In genomic region chr13:24463767-24464166, GRCm38 (mm10) we compare ENCODE assay signal across 26 mouse cellular contexts.
DNase-seq lines count a peak whose midpoint lies in the region; ATAC-seq and TF ChIP-seq lines count a peak whose summit lies in the region.
"Had no signal": no experiment of that assay in that cellular context is flagged by ENCODE, and none has a peak within 500 bp of the region (broad histone marks: within the 10 kb centered on the region; RNA-seq: fewer than 3 reads in every experiment).

No protein-coding gene starts in this region.

- peak in 1 of 2 experiments; percentile 62 for TF ChIP-seq EP300 in MEL (IDR thresholded peaks at IDR 0.05; ENCODE audit: low read depth in 1 of 2, low read length in 2 of 2)

- peak overlapping the region; percentile 5 for H3K9ac ChIP-seq in MEL (ENCODE audit: control insufficient read depth, low read depth, low read length, poor library complexity, severe bottlenecking)
- H3K9ac ChIP-seq in hindbrain, embryonic 11.5 days (ENCODE audit: low read depth, low read length) = no peak overlapping the region
- H3K9ac ChIP-seq: embryonic facial prominence, embryonic 13.5 days; embryonic facial prominence, embryonic 15.5 days; forebrain, embryonic 12.5 days had no signal

- H3K79me2 ChIP-seq in MEL (ENCODE audit: control insufficient read depth, insufficient read depth, low read length, poor library complexity) = no peaks in the 10 kb centered on the region

- H3K27me3 ChIP-seq in heart, embryonic 10.5 days (ENCODE audit: insufficient read depth, poor library complexity, severe bottlenecking) = no peaks in the 10 kb centered on the region
- H3K27me3 ChIP-seq in MEL (ENCODE audit: control insufficient read depth in 1 of 2, insufficient read depth in 2 of 2, low read length in 2 of 2) = no peaks in the 10 kb centered on the region
- H3K27me3 ChIP-seq in hindbrain, embryonic 11.5 days (ENCODE audit: control insufficient read depth, insufficient read depth, low read length) = no peaks in the 10 kb centered on the region
- H3K27me3 ChIP-seq: CH12.LX; embryonic facial prominence, embryonic 13.5 days; embryonic facial prominence, embryonic 15.5 days; forebrain, embryonic 12.5 days had no signal

- TF ChIP-seq CTCF in MEL (IDR thresholded peaks at IDR 0.05 in 2 of 3, conservative IDR thresholded peaks at IDR 0.05 in 1 of 3; ENCODE audit: control insufficient read depth in 1 of 3, insufficient read depth in 1 of 3, low read depth in 2 of 3, low read length in 3 of 3, poor library complexity in 1 of 3, severe bottlenecking in 1 of 3) = no peak

- no peak; a peak in 1 of 4 replicates for TF ChIP-seq POLR2A in MEL (IDR thresholded peaks at IDR 0.05; ENCODE audit: control insufficient read depth in 1 of 2, insufficient read depth in 1 of 2, low read depth in 1 of 2, low read length in 2 of 2, poor library complexity in 1 of 2)

- DNase-seq in heart, adult 11 months = peak; percentile 88
- no peak for DNase-seq in heart, embryonic 10.5 days (ENCODE audit: low spot score)
- peak; percentile 87 for DNase-seq in MEL (ENCODE audit: low read depth, low spot score)
- DNase-seq in hindbrain, embryonic 11.5 days (ENCODE audit: low spot score) = no peak
- DNase-seq: adrenal gland, adult 2 months; adrenal gland, postnatal 10 days; adrenal gland, postnatal 25 days; B cell, adult 2 months; cerebellum, adult 11 months; cerebellum, adult 18-20 months; cerebellum, adult 8-10 months; cerebellum, adult 9-11 months; cerebellum, postnatal 14 days; cerebellum, postnatal 36 days; embryo, embryonic 11 days had no signal

- no peak for TF ChIP-seq RAD21 in MEL (IDR thresholded peaks at IDR 0.05; ENCODE audit: low read depth, low read length)

- peak; percentile 37; the same call in 1 of the 2 replicates for ATAC-seq in megakaryocyte progenitor cell, adult 5-6 weeks (replicated peaks; ENCODE audit: poor library complexity)
- ATAC-seq in hindbrain, embryonic 11.5 days (ENCODE audit: low FRiP score) = no peak
- ATAC-seq: CD4-positive, CD25-positive, alpha-beta regulatory T cell, adult 4 months; forebrain, embryonic 14.5 days; forebrain, embryonic 16.5 days had no signal

- H3K4me3 ChIP-seq in heart, embryonic 10.5 days = no peak overlapping the region
- H3K4me3 ChIP-seq in MEL (ENCODE audit: control insufficient read depth in 1 of 2, insufficient read depth in 1 of 2, low read depth in 2 of 2, low read length in 2 of 2) = peak overlapping the region; percentile 0 to 10; a peak in 2 of 4 replicates
- H3K4me3 ChIP-seq in hindbrain, embryonic 11.5 days (ENCODE audit: low read depth, low read length) = no peak overlapping the region
- H3K4me3 ChIP-seq: embryonic facial prominence, embryonic 13.5 days; embryonic facial prominence, embryonic 15.5 days; erythroblast, embryonic 14.5 days; forebrain, embryonic 10.5 days; forebrain, embryonic 12.5 days had no signal

- H3K27ac ChIP-seq in heart, embryonic 10.5 days = no peak overlapping the region
- peak overlapping the region; percentile 1; the same call in 1 of the 2 replicates for H3K27ac ChIP-seq in MEL (ENCODE audit: control insufficient read depth, low read depth, low read length)
- H3K27ac ChIP-seq in hindbrain, embryonic 11.5 days (ENCODE audit: low read depth, low read length) = no peak overlapping the region
- H3K27ac ChIP-seq: embryonic facial prominence, embryonic 13.5 days; embryonic facial prominence, embryonic 15.5 days; forebrain, embryonic 10.5 days; forebrain, embryonic 12.5 days had no signal

- no peak overlapping the region for H3K4me2 ChIP-seq in hindbrain, embryonic 11.5 days (replicated peaks; ENCODE audit: low read depth, low read length)
- H3K4me2 ChIP-seq: embryonic facial prominence, embryonic 13.5 days; embryonic facial prominence, embryonic 15.5 days; forebrain, embryonic 12.5 days had no signal

- 71% methylated on average over 7 of the region's 7 CpGs for WGBS in heart, embryonic 10.5 days
- 89% methylated on average over 7 of the region's 7 CpGs for WGBS in hindbrain, embryonic 11.5 days

- H3K4me1 ChIP-seq in heart, embryonic 10.5 days = peaks cover 8% of the 10 kb centered on the region
- peaks cover 27 to 32% of the 10 kb centered on the region in 2 experiments for H3K4me1 ChIP-seq in MEL (ENCODE audit: control insufficient read depth in 1 of 2, insufficient read depth in 2 of 2, low read length in 2 of 2)
- no peaks in the 10 kb centered on the region for H3K4me1 ChIP-seq in hindbrain, embryonic 11.5 days (replicated peaks; ENCODE audit: control insufficient read depth, insufficient read depth, low read length)
- H3K4me1 ChIP-seq: embryonic facial prominence, embryonic 13.5 days; embryonic facial prominence, embryonic 15.5 days; forebrain, embryonic 12.5 days had no signal

- H3K36me3 ChIP-seq in heart, embryonic 10.5 days = no peaks in the 10 kb centered on the region
- H3K36me3 ChIP-seq in MEL (ENCODE audit: control insufficient read depth in 1 of 2, insufficient read depth in 2 of 2, low read length in 2 of 2) = peaks cover 0 to 24% of the 10 kb centered on the region in 2 experiments; a peak in 2 of 4 replicates
- no peaks in the 10 kb centered on the region for H3K36me3 ChIP-seq in hindbrain, embryonic 11.5 days (ENCODE audit: control insufficient read depth, insufficient read depth, low read length)
- H3K36me3 ChIP-seq: embryonic facial prominence, embryonic 13.5 days; embryonic facial prominence, embryonic 15.5 days; forebrain, embryonic 10.5 days; forebrain, embryonic 12.5 days; G1E had no signal

- H3K9me3 ChIP-seq in heart, embryonic 10.5 days = no peaks in the 10 kb centered on the region
- no peaks in the 10 kb centered on the region for H3K9me3 ChIP-seq in MEL (replicated peaks; ENCODE audit: insufficient read depth, low read length)
- H3K9me3 ChIP-seq in hindbrain, embryonic 11.5 days (ENCODE audit: control insufficient read depth, low read length) = no peaks in the 10 kb centered on the region
- H3K9me3 ChIP-seq: embryonic facial prominence, embryonic 13.5 days; embryonic facial prominence, embryonic 15.5 days; forebrain, embryonic 10.5 days; forebrain, embryonic 12.5 days; G1E had no signal

TF ChIP-seq in MEL, 35 proteins besides CTCF, POLR2A, EP300 and RAD21:
- TF ChIP-seq ETS1 (IDR thresholded peaks at IDR 0.05; ENCODE audit: low read depth, low read length) (peak; percentile 65; the same call in 1 of the 2 replicates), MEF2A (IDR thresholded peaks at IDR 0.05; ENCODE audit: extremely low read depth, insufficient replicate concordance, low read depth, low read length, poor library complexity, severe bottlenecking) (no peak), USF2 (IDR thresholded peaks at IDR 0.05; ENCODE audit: borderline replicate concordance in 1 of 2, insufficient read depth in 1 of 2, low read depth in 1 of 2, low read length in 2 of 2) (peak; percentile 46 to 77; a peak in 2 of 4 replicates), HCFC1 (IDR thresholded peaks at IDR 0.05; ENCODE audit: low read depth, low read length) (peak; percentile 35; the same call in 1 of the 2 replicates), POLR2AphosphoS5 (IDR thresholded peaks at IDR 0.05; ENCODE audit: borderline replicate concordance, low read depth, low read length) (no peak), UBTF (IDR thresholded peaks at IDR 0.05; ENCODE audit: borderline replicate concordance, insufficient read depth, low read depth, low read length) (no peak), ZNF384 (IDR thresholded peaks at IDR 0.05; ENCODE audit: low read depth, low read length) (no peak), CHD1 (IDR thresholded peaks at IDR 0.05; ENCODE audit: low read depth, low read length) (no peak), GATA1 (IDR thresholded peaks at IDR 0.05; ENCODE audit: low read depth, low read length) (peak; percentile 60), TCF12 (IDR thresholded peaks at IDR 0.05; ENCODE audit: low read depth, low read length) (no peak), USF1 (IDR thresholded peaks at IDR 0.05; ENCODE audit: low read depth, low read length) (peak; percentile 96), ZKSCAN1 (IDR thresholded peaks at IDR 0.05; ENCODE audit: low read depth, low read length) (no peak), NELFE (IDR thresholded peaks at IDR 0.05; ENCODE audit: low read depth, low read length) (no peak), TBP (IDR thresholded peaks at IDR 0.05; ENCODE audit: low read depth, low read length) (no peak), SIN3A (IDR thresholded peaks at IDR 0.05; ENCODE audit: low read length) (peak; percentile 65; the same call in 1 of the 2 replicates), E2F4 (IDR thresholded peaks at IDR 0.05; ENCODE audit: borderline replicate concordance, low read depth, low read length) (no peak), ZC3H11A (IDR thresholded peaks at IDR 0.05; ENCODE audit: low read depth, low read length) (no peak), CHD2 (IDR thresholded peaks at IDR 0.05; ENCODE audit: low read length) (no peak), KAT2A (conservative IDR thresholded peaks at IDR 0.05; ENCODE audit: low read depth, low read length) (no peak), MAZ (IDR thresholded peaks at IDR 0.05; ENCODE audit: low read depth, low read length) (no peak), SMC3 (IDR thresholded peaks at IDR 0.05; ENCODE audit: low read depth, low read length) (no peak), MXI1 (IDR thresholded peaks at IDR 0.05; ENCODE audit: low read depth, low read length) (peak; percentile 80), TAL1 (IDR thresholded peaks at IDR 0.05; ENCODE audit: low read length) (no peak), ELF1 (IDR thresholded peaks at IDR 0.05; ENCODE audit: low read depth, low read length) (no peak), JUND (IDR thresholded peaks at IDR 0.05; ENCODE audit: low read depth, low read length) (no peak), MYC (IDR thresholded peaks at IDR 0.05; ENCODE audit: low read depth, low read length) (peak; percentile 93), ZMIZ1 (IDR thresholded peaks at IDR 0.05; ENCODE audit: low read depth, low read length) (no peak), GABPA (IDR thresholded peaks at IDR 0.05; ENCODE audit: low read depth, low read length) (no peak), RCOR1 (IDR thresholded peaks at IDR 0.05; ENCODE audit: low read depth, low read length) (no peak), MAX (IDR thresholded peaks at IDR 0.05; ENCODE audit: low read length) (peak; percentile 88), MYB (IDR thresholded peaks at IDR 0.05; ENCODE audit: low read depth, low read length) (no peak), MAFK (IDR thresholded peaks at IDR 0.05; ENCODE audit: borderline replicate concordance, low read depth, low read length) (peak; percentile 81), BHLHE40 (IDR thresholded peaks at IDR 0.05; ENCODE audit: borderline replicate concordance, low read depth, low read length) (peak; percentile 66; the same call in 1 of the 2 replicates), POLR2AphosphoS2 (IDR thresholded peaks at IDR 0.05; ENCODE audit: low read length) (no peak), NRF1 (IDR thresholded peaks at IDR 0.05; ENCODE audit: insufficient read depth, low read depth, low read length, poor library complexity, severe bottlenecking) (no peak)

Comparison
In these comparisons a context has a peak if more than half of its experiments do, and no peak if none do; other contexts are left out.
1. DNase-seq: peak in heart, adult 11 months (single experiment) and MEL (single experiment); none in heart, embryonic 10.5 days (single experiment) and hindbrain, embryonic 11.5 days (single experiment).
2. H3K4me3 ChIP-seq: peak in MEL (2 of 2); none in heart, embryonic 10.5 days (single experiment) and hindbrain, embryonic 11.5 days (single experiment).